Mouse (Mus musculus) mouse embryonic stem cell (cell line): Measurements from ENCODE around the gene Mrpl17.
"Not testable (repeated sequence)": the region's sequence is repeated elsewhere in the genome, so short reads cannot be mapped to it uniquely, and the experiment has no call there.

Source experiments
- in situ Hi-C, 2 experiments: fragments of 300-500 bp; cut with MboI; formaldehyde crosslinking; loops; 1 replicate in 1 of 2; 3 replicates in 1 of 2; pipeline ENCODE4 v1.14.3; 2019 to 2020; ENCODE audit warnings: low sequenced_read_pairs in 2 of 2, low pct_unique_long_range_greater_than_20kb in 1 of 2, mixed read lengths in 1 of 2; ENCODE audit not compliant: unreplicated experiment in 1 of 2

The Mrpl17 gene

DNA sequence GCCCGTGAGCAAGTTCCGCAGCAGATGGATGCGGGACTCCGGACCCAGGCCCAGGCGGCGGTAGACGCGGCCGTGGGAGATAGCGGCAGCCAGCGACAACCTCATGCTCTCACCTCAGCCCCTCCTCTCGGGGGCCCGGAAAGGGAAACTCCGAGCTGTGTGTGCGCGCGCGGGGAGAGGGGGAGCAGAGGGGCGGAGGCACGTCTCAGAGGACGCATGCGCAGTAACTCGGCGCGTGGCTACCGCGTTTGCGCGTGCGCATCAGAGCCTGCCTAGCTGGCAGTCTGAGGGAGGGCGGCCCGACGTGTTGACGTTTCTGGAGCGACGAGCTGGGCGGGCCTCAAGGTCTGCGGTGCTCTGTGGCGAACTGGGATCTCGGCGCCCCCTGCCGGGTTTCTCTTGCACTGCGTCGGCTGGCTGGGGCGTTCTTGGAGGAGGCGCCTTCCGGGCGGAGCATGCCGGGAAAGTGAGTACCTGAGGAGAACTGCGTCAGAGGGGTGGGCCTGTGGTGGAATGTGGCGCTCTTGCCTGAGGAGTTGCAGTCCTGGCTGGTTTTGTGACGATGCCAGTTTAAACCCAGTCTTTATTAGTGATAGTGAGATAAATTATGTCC, at the start of gene Mrpl17:
Gene Mrpl17, minus strand, starts transcription at position 223 of the 613 bp plus-strand sequence.
- in situ Hi-C loops, result no loop called here

DNA sequence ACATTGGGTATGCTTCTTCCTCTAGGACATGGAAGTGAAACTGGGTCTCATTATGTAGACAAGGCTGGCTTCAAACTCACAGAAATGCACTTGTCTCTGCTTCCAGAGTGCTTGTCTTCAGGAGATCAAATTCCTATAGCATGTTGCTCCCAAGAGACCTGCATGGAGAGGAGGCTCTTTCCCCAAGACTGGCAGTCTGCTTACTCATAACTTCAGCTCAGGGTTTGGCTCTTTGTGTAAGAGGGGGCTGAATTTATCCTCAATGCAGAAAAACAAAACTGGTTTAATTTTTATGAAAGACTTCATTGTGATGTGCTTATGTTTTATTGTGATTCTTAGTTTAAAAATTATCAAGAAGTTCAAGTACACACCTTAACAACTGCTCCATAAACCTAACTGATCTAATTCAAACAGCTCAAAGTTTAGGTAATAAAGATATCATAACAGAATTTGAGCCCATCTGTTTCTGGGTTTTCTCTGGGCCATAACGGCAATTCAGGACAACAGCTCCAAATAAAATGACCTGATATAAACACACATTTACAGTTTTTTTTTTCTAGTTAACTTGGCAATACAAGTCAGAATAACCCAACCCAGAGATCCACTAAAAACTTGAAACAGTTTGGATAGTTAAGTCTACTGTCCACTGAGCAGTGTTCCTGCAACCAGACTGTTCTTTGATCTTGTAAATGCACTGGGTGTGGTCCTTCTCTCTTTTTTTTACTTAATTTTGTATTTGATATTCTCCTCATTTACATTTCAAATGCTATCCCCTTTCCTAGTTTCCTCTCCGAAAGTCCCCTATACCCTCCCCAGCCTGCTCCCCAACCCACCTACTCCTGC, 45.0 kb upstream of the Mrpl17 start:
- in situ Hi-C loops, result not testable (repeated sequence)

DNA sequence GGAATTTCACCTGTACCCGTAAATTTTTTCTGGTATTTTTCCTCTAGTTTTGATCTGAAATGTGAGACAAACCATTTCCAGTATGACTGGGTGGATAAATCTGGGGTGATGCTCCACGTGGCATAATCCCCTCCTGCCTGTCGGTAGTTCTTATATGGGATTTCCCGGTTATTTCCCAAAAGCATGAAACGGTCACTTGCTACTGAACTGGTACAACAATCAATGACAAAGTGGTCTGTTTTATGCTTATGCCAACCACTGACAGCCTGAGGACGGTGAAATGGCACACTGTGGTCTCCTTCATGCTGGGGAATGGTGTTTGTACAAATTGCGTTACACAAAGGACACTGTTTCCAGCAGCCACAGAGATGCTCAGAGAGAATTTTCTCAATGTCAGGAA, 13.4 kb upstream of the Mrpl17 start:
- in situ Hi-C loops, result no loop called here

DNA sequence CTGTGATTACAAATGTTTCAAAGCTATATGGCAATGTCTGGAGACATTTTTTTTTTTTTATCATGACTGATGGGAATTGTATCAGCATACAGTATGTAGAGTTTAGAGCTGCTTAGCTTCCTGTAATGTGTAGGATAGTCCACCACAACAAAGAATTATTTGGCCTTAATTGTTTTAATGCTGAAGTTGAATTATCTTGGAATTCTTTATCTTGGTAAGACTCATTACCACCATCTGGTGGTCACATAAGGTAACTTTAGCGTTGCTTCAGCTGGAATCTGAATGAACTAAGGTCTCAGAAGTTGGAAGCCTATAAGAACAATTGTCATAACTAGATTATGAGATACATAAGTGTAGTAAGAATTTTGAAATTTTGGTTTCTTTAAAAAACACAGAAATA, 7.6 kb upstream of the Mrpl17 start:
- in situ Hi-C loops, result no loop called here

DNA sequence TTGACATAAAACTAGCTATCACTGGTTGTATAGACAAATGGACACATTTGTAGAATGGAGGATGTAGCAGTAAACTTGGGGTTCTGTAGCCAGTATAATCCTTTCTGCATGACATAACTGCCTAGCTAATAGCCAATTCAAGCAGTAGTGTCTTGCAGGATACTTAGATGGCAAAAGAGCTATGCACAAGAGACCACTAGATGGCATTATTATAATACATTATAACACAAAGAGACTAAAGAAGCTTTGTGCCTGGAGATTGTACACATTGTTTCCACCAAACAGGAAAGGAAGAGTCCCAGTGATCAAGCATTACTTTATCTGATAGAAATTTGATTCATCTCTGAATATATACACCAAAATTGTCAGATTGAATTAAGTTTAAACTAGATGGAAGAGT, 5.8 kb upstream of the Mrpl17 start:
- in situ Hi-C loops, result no loop called here

DNA sequence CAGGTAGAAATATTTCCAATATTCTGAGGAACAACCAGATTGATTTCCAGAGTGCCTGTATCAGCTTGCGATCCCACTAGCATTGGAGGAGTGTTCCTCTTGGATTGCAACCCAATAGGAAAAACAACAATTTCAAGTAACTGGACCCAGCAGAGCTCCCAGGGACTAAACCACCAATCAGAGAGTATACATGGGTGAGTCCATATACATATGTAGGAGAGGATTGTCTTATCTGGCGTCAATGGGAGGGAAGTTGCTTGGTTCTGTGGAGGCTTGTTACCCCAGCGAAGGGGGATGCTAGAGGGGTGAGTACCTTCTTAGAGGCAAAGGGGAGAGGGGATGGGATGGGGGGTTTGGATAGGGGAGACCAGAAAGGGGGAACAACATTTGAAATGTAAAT, 2.4 kb upstream of the Mrpl17 start:
- in situ Hi-C loops, result no loop called here

DNA sequence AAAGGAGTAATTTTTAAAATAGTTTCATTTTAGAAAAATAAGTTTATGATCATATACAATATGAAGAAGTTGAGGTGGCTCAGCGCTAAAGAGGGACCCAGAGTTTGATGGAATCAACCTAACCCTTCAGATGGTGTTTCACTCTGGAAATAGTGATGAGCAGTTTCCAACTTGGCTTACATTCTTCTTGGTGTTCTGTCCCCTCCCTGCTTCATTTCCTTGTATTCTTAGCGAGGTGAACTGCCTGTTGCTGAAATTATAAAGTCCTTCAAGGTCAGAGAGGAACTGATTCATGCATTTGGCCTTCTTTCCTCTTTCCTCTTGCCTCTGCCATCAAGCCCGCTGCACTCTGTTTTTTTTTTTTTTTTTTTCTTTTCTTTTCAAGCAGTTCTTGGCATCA, 1.7 kb upstream of the Mrpl17 start:
- in situ Hi-C loops, result no loop called here

DNA sequence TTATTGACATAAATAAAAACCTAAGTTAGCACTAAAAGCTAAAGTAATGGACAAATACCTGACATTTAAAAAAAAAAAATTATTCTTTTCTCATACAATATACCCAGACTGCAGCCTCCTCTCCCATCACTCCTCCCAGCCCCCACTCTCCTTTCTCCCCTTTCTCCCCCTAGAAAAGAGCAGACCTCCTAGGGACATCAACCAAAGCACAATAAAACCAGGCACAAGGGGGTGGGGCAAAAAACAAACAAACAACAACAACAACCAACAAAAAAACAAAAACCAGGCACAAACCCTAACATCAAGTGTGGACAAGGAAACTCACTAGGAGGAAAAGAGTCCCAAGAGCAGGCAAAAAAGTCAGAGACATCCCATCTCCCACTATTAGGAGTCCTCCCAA, 617 bp upstream of the Mrpl17 start:
- in situ Hi-C loops, result no loop called here

DNA sequence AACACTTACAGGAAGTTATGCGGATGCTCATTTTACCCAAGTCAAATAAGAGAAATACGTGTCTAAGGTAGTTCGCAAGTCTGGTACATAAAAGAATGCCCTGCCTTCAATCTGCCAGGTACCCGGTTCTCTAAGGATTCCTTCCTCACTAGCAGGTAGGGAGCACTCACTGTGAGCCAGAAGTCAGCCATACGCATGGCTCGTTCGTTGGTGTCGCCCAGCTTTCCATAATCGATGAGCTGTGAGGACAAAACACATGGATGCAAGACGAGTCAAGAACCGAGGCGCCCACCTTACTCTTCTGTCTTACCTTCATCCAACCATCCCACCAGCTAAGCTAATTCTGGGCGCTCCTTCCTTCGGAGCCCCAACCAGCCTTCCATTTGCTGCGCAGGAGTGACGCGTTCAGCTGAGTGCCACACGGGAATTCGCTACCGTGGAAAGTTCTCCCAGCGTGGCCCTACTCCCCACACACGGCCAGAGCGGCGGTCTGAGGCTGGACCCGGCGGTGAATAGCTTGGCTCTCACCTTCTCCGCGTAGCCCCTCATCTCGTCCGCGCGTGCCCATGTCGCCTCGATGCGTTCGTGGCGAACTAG, 521 bp downstream of the Mrpl17 start:
- in situ Hi-C loops, result no loop called here

DNA sequence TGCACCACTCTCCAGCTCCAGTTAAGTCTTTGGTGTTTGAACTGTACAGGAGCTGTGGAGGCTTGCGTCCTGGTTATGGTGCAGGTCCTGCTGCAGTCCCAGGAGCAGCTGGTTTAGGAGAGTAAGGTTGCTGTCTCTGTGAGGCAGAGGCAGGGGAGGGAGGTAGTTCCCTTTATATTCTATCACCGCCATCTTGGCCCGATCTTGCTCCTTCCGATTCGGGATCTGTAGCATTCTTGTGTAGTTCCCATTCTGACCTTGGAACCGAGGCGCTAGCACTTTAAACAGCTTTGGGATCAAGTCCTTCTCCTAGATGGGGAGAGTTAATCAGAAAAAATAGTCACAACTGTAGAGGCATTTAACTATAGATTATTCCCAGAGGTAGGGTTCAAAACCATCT, 1.1 kb downstream of the Mrpl17 start:
- in situ Hi-C loops, result loop anchor here in 1 of 2 experiments (5.0 kb wide), 1 partner anchor 63 kb away; no protein-coding TSS in a partner anchor

DNA sequence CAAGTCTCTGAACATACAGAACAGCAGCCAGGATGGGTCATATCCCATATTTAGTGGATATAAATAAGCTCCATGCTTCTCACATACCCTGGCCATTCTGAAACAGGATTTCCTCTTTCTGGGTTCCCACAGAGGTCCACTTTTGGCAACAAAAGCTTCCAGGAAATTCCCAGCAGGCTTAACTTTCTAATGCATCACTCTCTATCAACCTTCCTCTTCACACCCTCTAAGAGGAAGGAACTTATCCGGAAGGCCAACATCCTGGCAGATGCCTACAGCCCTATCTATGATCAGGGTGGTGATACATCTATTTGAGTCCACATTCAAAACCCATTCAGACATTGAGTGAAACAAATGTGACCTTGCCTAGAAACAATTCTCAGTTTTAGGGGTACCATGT, 2.5 kb downstream of the Mrpl17 start:
- in situ Hi-C loops, result loop anchor here in 1 of 2 experiments (5.0 kb wide), 1 partner anchor 61 kb away; no protein-coding TSS in a partner anchor

DNA sequence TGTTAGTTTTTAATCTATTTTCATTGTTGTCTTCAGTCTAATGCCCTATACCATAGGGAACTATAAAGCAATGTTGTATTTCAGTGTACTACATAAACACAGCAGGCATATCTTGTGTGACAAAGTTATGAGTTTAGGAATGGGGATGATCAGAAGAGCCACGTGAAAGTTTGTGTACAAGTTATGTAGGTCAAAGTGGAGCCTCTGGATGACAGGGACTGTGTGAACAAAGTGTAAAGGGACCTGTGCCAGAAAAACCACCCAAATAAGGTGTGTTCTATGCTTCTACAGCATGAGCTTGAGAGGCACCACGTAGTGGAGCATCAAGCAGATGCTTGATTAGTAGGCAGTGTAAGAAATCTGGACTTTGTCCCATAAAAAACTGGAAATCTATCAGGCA, 4.2 kb downstream of the Mrpl17 start:
- in situ Hi-C loops, result loop anchor here in 1 of 2 experiments (5.0 kb wide), 1 partner anchor 59 kb away; no protein-coding TSS in a partner anchor

DNA sequence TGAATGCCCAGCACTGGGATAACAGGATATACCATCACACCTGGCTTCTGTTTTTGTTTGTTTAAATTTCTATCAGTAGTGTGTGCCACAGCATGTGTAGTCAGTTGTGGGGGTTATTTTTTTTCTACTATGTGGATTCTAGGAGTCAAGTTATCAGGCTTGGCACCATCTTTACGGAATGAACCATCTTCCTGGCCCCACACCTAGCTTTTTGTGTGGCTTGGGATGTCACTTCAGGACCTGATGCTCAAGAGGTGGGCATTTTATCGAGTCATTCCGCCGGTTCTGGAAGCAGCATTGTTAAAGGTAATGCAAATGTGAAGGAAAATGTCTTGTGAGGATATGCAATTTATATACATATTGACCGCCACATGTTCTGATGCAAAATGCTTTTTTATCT, 4.8 kb downstream of the Mrpl17 start:
- in situ Hi-C loops, result loop anchor here in 1 of 2 experiments (5.0 kb wide), 1 partner anchor 59 kb away; no protein-coding TSS in a partner anchor

DNA sequence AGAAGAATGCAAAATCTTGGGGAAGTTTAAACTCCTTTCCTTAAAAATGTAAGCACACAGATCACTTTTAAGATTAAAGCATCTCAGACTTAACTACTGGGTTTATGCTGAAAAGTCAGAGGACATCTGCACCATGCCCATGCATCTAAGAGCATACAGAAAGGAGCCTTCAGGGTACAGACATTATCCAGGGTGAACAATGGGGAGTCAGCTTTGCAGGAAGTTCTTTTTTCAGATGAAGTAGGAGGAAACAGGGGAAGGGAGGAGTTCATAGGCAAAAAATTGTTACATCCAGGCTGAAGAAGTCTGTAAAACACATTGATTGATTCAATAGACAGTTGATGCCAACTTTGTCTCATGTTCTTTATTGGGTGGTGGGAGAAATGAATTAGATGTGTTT, 7.5 kb downstream of the Mrpl17 start:
- in situ Hi-C loops, result no loop called here

DNA sequence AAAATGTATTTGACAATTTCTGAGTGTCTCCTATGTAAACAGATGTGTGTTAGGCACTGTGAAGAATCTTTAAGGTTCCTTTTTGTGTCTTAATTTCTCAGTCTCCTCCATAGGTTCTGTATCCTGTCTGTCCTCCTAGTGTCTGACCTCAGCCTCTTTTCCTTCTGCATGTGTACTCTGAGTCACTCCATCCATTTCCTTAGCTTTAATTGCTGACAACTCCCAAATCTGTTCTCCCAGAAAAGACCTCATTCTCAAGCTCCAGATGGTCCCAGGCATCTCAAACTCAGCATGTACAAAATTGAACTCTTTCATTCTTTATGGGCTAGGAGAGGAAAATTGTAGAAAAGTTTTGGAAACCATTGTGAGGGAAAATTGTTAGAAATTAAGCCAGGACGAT, 8.1 kb downstream of the Mrpl17 start:
- in situ Hi-C loops, result no loop called here

DNA sequence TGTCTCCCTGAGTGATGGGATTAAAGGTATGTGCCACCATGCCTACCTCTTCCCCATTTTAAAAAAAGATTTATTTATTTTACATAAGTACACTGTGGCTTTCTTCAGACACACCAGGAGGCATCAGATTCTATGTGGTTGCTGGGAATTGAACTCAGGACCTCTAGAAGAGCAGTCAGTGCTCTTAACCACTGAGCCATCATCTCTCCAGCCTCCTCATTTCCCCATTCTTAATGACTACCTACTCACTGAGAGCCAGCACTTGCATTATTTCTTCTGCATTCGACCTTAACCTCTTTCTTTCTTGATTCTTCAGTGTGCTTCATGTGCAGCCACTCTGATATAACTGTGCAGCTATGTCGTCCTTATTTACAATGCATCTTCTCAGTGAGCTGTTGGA, 8.6 kb downstream of the Mrpl17 start:
- in situ Hi-C loops, result no loop called here

DNA sequence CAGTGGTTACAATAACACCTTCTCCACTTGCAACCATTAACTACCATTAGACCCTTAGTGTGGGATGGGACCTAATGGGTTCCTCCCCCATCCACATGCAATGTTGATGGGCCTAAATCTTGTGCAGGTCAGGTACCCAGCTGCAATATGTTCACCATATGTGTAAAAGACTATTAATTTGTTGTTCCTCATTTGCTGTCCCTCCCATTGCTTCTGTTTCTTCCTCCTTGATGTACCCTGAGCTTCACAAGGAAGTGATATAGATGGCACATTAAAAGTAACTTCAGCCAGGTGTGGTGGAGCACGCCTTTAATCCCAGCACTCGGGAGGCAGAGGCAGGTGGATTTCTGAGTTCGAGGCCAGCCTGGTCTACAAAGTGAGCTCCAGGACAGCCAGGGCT, 13.9 kb downstream of the Mrpl17 start:
- in situ Hi-C loops, result no loop called here

DNA sequence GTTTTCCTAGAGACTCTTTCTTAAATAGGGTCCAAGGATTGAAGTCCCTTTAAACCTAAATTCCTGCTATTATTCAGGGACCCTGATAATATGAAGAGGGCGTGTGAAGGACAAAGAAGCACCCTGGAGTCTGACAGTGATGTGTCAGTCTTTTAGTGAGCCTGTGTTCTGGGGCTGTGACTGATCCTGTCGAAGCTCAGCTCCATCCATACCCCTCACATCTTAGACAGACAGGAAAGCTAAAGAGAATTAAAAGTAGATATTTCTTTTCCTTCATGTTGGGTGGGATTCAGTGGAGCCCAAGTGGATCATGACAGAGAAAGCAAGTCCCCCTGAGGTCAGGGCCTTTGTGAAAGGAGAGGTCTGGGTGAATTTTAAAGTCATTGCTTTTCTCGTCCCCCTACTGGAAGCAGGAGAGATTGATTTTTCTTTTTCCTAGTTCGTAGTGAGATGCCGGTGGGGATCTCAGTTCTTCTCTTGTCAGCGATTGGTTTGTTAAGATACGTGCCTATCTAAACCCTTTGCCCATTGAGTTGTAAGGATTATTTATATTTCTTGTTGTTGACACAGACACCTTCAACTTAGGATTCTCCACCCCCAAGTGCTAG, 15.0 kb downstream of the Mrpl17 start:
- in situ Hi-C loops, result no loop called here

DNA sequence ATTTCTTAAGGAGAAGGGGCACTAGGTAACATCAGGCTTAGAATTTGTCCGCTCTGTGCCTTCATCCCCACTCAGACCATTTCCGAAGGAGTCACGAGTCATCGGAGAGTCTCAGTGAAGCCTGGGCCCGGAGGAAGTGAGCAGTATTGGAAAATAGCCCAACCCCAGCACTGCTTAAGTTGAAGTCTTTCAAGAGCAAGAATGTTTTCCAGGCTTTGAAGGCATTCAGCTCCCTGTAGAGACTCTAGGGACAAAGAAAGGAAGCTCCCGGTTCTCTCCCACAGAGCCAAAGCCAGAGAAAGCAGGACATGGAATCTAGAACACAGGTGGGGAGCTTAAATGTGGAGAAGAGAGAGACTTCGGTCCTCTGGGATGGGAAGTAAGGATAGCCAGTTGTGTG, 17.2 kb downstream of the Mrpl17 start:
- in situ Hi-C loops, result no loop called here
